Mouse (Mus musculus) heart, postnatal 0 days (tissue): ENCODE data around the gene Olfr224.

ENCODE experiments used
- CTCF ChIP-seq: IDR thresholded peaks from 2 replicates; pipeline ENCODE4 v1.5.1; 2016; ENCODE audit warnings: antibody characterized with exemption, control low read depth, low read depth
- EP300 ChIP-seq: IDR thresholded peaks from 2 replicates; pipeline ENCODE4 v1.6.1; 2016; ENCODE audit warnings: antibody characterized with exemption, low read depth

DNA sequence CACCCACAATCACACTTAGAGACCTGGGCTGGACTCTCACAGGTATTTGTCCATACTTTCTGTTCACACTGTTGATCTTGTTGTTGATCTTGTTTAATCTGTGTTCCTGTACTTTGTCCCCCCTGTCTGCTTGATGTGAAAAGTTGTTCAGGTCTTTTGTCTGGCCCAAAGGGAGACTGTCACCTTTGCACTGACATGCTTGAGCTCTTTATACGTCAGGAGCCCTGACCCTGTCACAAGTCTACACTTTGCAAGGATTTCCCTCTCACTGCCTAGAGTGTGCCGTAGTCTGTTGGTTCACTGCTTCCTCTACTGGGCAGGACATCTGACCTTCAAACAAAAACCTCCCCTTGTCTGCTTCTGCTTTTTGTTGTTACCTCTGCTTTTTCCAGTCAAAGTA, 34.3 kb upstream of the Olfr224 start:
- no peak for TF ChIP-seq CTCF
- TF ChIP-seq EP300: no peak
